In the genomic region with DNA sequence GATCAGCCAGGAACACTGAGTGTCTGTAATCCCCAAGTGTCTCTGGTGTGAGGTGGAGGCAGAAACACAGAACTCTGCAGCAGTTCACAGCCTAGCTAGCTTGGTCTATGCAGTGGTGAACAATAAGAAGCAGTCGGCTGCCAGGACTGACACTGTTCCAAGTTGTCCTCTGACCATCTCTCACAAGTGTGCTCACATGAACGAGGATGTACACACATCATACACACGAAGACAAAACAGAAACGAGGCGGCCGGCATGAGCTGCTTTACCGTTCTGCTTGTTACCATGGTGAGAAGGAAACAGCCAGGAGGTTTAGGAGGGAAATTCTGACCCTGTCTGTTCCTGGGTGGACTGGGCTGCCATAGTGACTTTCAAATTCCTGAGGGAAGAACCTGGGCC, we compare ENCODE assay signal across 22 mouse cellular contexts. TPM values are rescaled to one million over a fixed set of nuclear protein-coding genes. Genes with fewer than 3 reads are reported as not detected.
DNase-seq lines count a peak whose midpoint lies in the region; ATAC-seq and TF ChIP-seq lines count a peak whose summit lies in the region.
"Had no signal": no experiment of that assay in that cellular context is flagged by ENCODE, and none has a peak within 500 bp of the region (broad histone marks: within the 10 kb centered on the region; RNA-seq: fewer than 3 reads in every experiment).

No protein-coding gene starts in this region.

- H3K4me2 ChIP-seq in forebrain, postnatal 0 days (ENCODE audit: low read depth): no peak overlapping the region
- H3K4me2 ChIP-seq in midbrain, embryonic 11.5 days: peak overlapping the region; percentile 23
- no peak overlapping the region for H3K4me2 ChIP-seq in neural tube, embryonic 14.5 days (ENCODE audit: low read depth, low read length)
- H3K4me2 ChIP-seq: heart, embryonic 11.5 days; liver, embryonic 11.5 days; lung, embryonic 15.5 days; stomach, embryonic 15.5 days had no signal

- no peak for DNase-seq in layer of hippocampus, adult 2 months (ENCODE audit: low spot score in 2 of 2)
- no peak for DNase-seq in layer of hippocampus, postnatal 10 days (ENCODE audit: low spot score in 2 of 2)
- peak; percentile 31 for DNase-seq in forebrain, postnatal 0 days
- no peak for DNase-seq in midbrain, embryonic 11.5 days (ENCODE audit: low spot score, missing footprints)
- no peak for DNase-seq in heart, adult 11 months
- no peak for DNase-seq in left cerebral cortex, adult 11 months (ENCODE audit: low spot score)
- no peak for DNase-seq in gastrocnemius, postnatal 10 days
- DNase-seq: cerebellum, adult 18-20 months; gastrocnemius, postnatal 36 days; kidney, adult 11 months; kidney, postnatal 14 days; layer of hippocampus, postnatal 36 days; left cerebral cortex, postnatal 4 days; retina, postnatal 1 day had no signal

- no peak for TF ChIP-seq CTCF in layer of hippocampus, adult 2 months (conservative IDR thresholded peaks at IDR 0.05)
- TF ChIP-seq CTCF in forebrain, postnatal 0 days (IDR thresholded peaks at IDR 0.05; ENCODE audit: low read depth): no peak

- H3K4me3 ChIP-seq in layer of hippocampus, adult 2 months: no peak overlapping the region
- H3K4me3 ChIP-seq in forebrain, postnatal 0 days (ENCODE audit: low read depth, low read length): no peak overlapping the region
- no peak overlapping the region for H3K4me3 ChIP-seq in midbrain, embryonic 11.5 days (ENCODE audit: low read depth, low read length)
- no peak overlapping the region for H3K4me3 ChIP-seq in neural tube, embryonic 14.5 days (ENCODE audit: low read depth, low read length)
- H3K4me3 ChIP-seq: lung, embryonic 15.5 days; stomach, embryonic 15.5 days had no signal

- no peaks in the 10 kb centered on the region for H3K27me3 ChIP-seq in forebrain, postnatal 0 days (ENCODE audit: insufficient read depth, low read length)
- no peaks in the 10 kb centered on the region for H3K27me3 ChIP-seq in midbrain, embryonic 11.5 days (ENCODE audit: control insufficient read depth, insufficient read depth, low read length)
- no peaks in the 10 kb centered on the region for H3K27me3 ChIP-seq in neural tube, embryonic 14.5 days (ENCODE audit: control insufficient read depth, insufficient read depth, low read length)
- H3K27me3 ChIP-seq: lung, embryonic 15.5 days; stomach, embryonic 15.5 days had no signal

- H3K36me3 ChIP-seq in forebrain, postnatal 0 days (ENCODE audit: insufficient read depth): peaks cover 3% of the 10 kb centered on the region
- H3K36me3 ChIP-seq in midbrain, embryonic 11.5 days (ENCODE audit: control insufficient read depth, insufficient read depth, low read length): no peaks in the 10 kb centered on the region
- peaks cover 4% of the 10 kb centered on the region; the same call in 1 of the 2 replicates for H3K36me3 ChIP-seq in neural tube, embryonic 14.5 days (ENCODE audit: control insufficient read depth, insufficient read depth, low read length)
- H3K36me3 ChIP-seq: lung, embryonic 15.5 days; stomach, embryonic 15.5 days had no signal

- peak; percentile 23; the same call in 1 of the 2 replicates for ATAC-seq in forebrain, postnatal 0 days
- ATAC-seq in midbrain, embryonic 11.5 days (ENCODE audit: low FRiP score): peak; percentile 20; the same call in 1 of the 2 replicates
- no peak for ATAC-seq in neural tube, embryonic 14.5 days (ENCODE audit: low read depth)

- 0 out of 2 replicates have a peak overlapping the region, but pooled peaks have one; percentile 7 for H3K27ac ChIP-seq in layer of hippocampus, adult 2 months
- no peak overlapping the region for H3K27ac ChIP-seq in forebrain, postnatal 0 days (ENCODE audit: low read depth, low read length)
- peak overlapping the region; percentile 72 for H3K27ac ChIP-seq in midbrain, embryonic 11.5 days (ENCODE audit: low read depth, low read length)
- no peak overlapping the region for H3K27ac ChIP-seq in neural tube, embryonic 14.5 days (ENCODE audit: low read depth, low read length)
- H3K27ac ChIP-seq: lung, embryonic 15.5 days; stomach, embryonic 15.5 days had no signal

- H3K4me1 ChIP-seq in forebrain, postnatal 0 days (ENCODE audit: insufficient read depth): peaks cover 8% of the 10 kb centered on the region
- peaks cover 36% of the 10 kb centered on the region for H3K4me1 ChIP-seq in midbrain, embryonic 11.5 days (ENCODE audit: control insufficient read depth, insufficient read depth, low read length)
- peaks cover 26% of the 10 kb centered on the region for H3K4me1 ChIP-seq in neural tube, embryonic 14.5 days (ENCODE audit: control insufficient read depth, insufficient read depth, low read length)
- H3K4me1 ChIP-seq: stomach, embryonic 15.5 days had no signal

- 5% methylated on average over 7 of the region's 7 CpGs for WGBS in forebrain, postnatal 0 days
- whole genome bisulfite sequencing in midbrain, embryonic 11.5 days: 22% methylated on average over 7 of the region's 7 CpGs
- WGBS in neural tube, embryonic 14.5 days: 19% methylated on average over 7 of the region's 7 CpGs

- 0 out of 2 replicates have a peak overlapping the region, but pooled peaks have one; percentile 6 for H3K9ac ChIP-seq in forebrain, postnatal 0 days
- peak overlapping the region; percentile 17 for H3K9ac ChIP-seq in midbrain, embryonic 11.5 days (ENCODE audit: low read length)
- H3K9ac ChIP-seq in neural tube, embryonic 14.5 days (replicated peaks; ENCODE audit: low read depth, low read length): 0 out of 2 replicates have a peak overlapping the region, but pooled peaks have one; percentile 11
- H3K9ac ChIP-seq: lung, embryonic 15.5 days; stomach, embryonic 15.5 days had no signal

- no peaks in the 10 kb centered on the region for H3K9me3 ChIP-seq in forebrain, postnatal 0 days (ENCODE audit: low read length)
- no peaks in the 10 kb centered on the region for H3K9me3 ChIP-seq in midbrain, embryonic 11.5 days (ENCODE audit: control insufficient read depth, low read length)
- H3K9me3 ChIP-seq in neural tube, embryonic 14.5 days (ENCODE audit: control insufficient read depth, low read length): no peaks in the 10 kb centered on the region
- H3K9me3 ChIP-seq: lung, embryonic 15.5 days; stomach, embryonic 15.5 days had no signal

RNA-seq across cellular contexts. Expression of gene 1110017D15Rik, which starts 9.4 kb away (rescaled TPM):
- total RNA-seq in layer of hippocampus, adult 2 months (2021): 1 to 10 TPM; 4.5 to 6.1 TPM
- total RNA-seq in layer of hippocampus, postnatal 10 days (2021): 10 to 100 TPM in 1 of 2 experiments, 1 to 10 TPM in 1; 8.0 to 10.0 TPM
- total RNA-seq in forebrain, postnatal 0 days (2014; rRNA removed): 11.8 and 15.6 TPM in 2 replicates
- 21.1 and 21.7 TPM in 2 replicates for polyA plus RNA-seq in forebrain, postnatal 0 days (2015; fragmentation: Nextera tagmentation; extraction: Ambion mirVana)
- polyA plus RNA-seq in midbrain, embryonic 11.5 days (2014; fragmentation: Nextera tagmentation; extraction: Ambion mirVana): 3.6 and 4.6 TPM in 2 replicates
- polyA plus RNA-seq in neural tube, embryonic 14.5 days (2014; fragmentation: Nextera tagmentation; extraction: Ambion mirVana): 5.3 and 13.7 TPM in 2 replicates
- total RNA-seq in gastrocnemius, postnatal 10 days (2021): under 1 TPM in 1 of 2 experiments, not detected in 1; 0.36 TPM
- total RNA-seq: heart, postnatal 25 days; megakaryocyte, adult 5-6 weeks had no signal
- polyA plus RNA-seq: heart, embryonic 11.5 days had no signal

RNA-seq across cellular contexts. Expression of gene AI464131, which starts 23.7 kb away (rescaled TPM):
- 10 to 100 TPM; 31.4 to 31.8 TPM for total RNA-seq in layer of hippocampus, adult 2 months (2021)
- 10 to 100 TPM; 44.8 TPM for total RNA-seq in layer of hippocampus, postnatal 10 days (2021)
- total RNA-seq in forebrain, postnatal 0 days (2014; rRNA removed): 14.7 and 16.0 TPM in 2 replicates
- 4.7 and 8.2 TPM in 2 replicates for polyA plus RNA-seq in forebrain, postnatal 0 days (2015; fragmentation: Nextera tagmentation; extraction: Ambion mirVana)
- 6.9 and 7.6 TPM in 2 replicates for polyA plus RNA-seq in midbrain, embryonic 11.5 days (2014; fragmentation: Nextera tagmentation; extraction: Ambion mirVana)
- polyA plus RNA-seq in neural tube, embryonic 14.5 days (2014; fragmentation: Nextera tagmentation; extraction: Ambion mirVana): 8.0 and 8.6 TPM in 2 replicates
- 10 to 100 TPM; 75.2 to 77.4 TPM for total RNA-seq in gastrocnemius, postnatal 10 days (2021)

RNA-seq across cellular contexts. Expression of gene Fam219a, which starts 42.8 kb away (rescaled TPM):
- total RNA-seq in layer of hippocampus, adult 2 months (2021): 100 to 1,000 TPM; 153 to 157 TPM
- 100 to 1,000 TPM; 168 to 186 TPM for total RNA-seq in layer of hippocampus, postnatal 10 days (2021)
- total RNA-seq in forebrain, postnatal 0 days (2014; rRNA removed): 76.6 and 95.8 TPM in 2 replicates
- 13.8 and 18.6 TPM in 2 replicates for polyA plus RNA-seq in forebrain, postnatal 0 days (2015; fragmentation: Nextera tagmentation; extraction: Ambion mirVana)
- polyA plus RNA-seq in midbrain, embryonic 11.5 days (2014; fragmentation: Nextera tagmentation; extraction: Ambion mirVana): 8.5 and 8.8 TPM in 2 replicates
- 18.8 and 23.5 TPM in 2 replicates for polyA plus RNA-seq in neural tube, embryonic 14.5 days (2014; fragmentation: Nextera tagmentation; extraction: Ambion mirVana)
- total RNA-seq in gastrocnemius, postnatal 10 days (2021): 10 to 100 TPM; 19.2 to 20.4 TPM

RNA-seq across cellular contexts. Expression of gene Dnaic1, which starts 43.0 kb away (rescaled TPM):
- 1 to 10 TPM; 7.7 to 8.3 TPM for total RNA-seq in layer of hippocampus, adult 2 months (2021)
- total RNA-seq in layer of hippocampus, postnatal 10 days (2021): 1 to 10 TPM; 5.4 to 8.3 TPM
- total RNA-seq in forebrain, postnatal 0 days (2014; rRNA removed): 2.2 and 4.9 TPM in 2 replicates
- polyA plus RNA-seq in forebrain, postnatal 0 days (2015; fragmentation: Nextera tagmentation; extraction: Ambion mirVana): 2.7 and 2.8 TPM in 2 replicates
- polyA plus RNA-seq in midbrain, embryonic 11.5 days (2014; fragmentation: Nextera tagmentation; extraction: Ambion mirVana): 1.7 and 1.9 TPM in 2 replicates
- polyA plus RNA-seq in neural tube, embryonic 14.5 days (2014; fragmentation: Nextera tagmentation; extraction: Ambion mirVana): 1.7 and 1.9 TPM in 2 replicates
- under 1 TPM; 0.56 to 0.63 TPM for total RNA-seq in gastrocnemius, postnatal 10 days (2021)
- total RNA-seq: gastrocnemius, postnatal 36 days; megakaryocyte, adult 5-6 weeks had no signal
- polyA plus RNA-seq: C2C12 had no signal

Comparison
In these comparisons a context has a peak if more than half of its experiments do, and no peak if none do; other contexts are left out.
1. H3K27ac ChIP-seq: peak in layer of hippocampus, adult 2 months (single experiment) and midbrain, embryonic 11.5 days (single experiment); none in forebrain, postnatal 0 days (single experiment) and neural tube, embryonic 14.5 days (single experiment).
2. Peak in every context shown above with its lines, with median percentiles within 50 percentile points of each other: H3K9ac ChIP-seq.